Mouse (Mus musculus) spleen, postnatal 10 days (tissue): ENCODE measurements at regions not wholly inside any gene's neighbourhood (a gene's known extent, or its start where the extent isn't known, plus 50 kb on each side); places are given as distances from the start of the nearest gene placed in this dataset.
A peak's percentile ranks its signal among the peaks of the same experiment; 100 is the strongest.

Source experiments
- DNase-seq, 2 experiments: peaks; one replicate each; pipeline ENCODE4 v3.0.0; 2021 to 2022; ENCODE audit warnings: low spot score in 2 of 2

- DNase-seq, result no peak
These were observed 224.5 kb upstream of the Pfn2 start for GRCm38 (mm10) chr3:58072230-58072839.

- no peak for DNase-seq
These were observed 241.7 kb upstream of the Pfn2 start for GRCm38 (mm10) chr3:58089344-58090139.

DNA sequence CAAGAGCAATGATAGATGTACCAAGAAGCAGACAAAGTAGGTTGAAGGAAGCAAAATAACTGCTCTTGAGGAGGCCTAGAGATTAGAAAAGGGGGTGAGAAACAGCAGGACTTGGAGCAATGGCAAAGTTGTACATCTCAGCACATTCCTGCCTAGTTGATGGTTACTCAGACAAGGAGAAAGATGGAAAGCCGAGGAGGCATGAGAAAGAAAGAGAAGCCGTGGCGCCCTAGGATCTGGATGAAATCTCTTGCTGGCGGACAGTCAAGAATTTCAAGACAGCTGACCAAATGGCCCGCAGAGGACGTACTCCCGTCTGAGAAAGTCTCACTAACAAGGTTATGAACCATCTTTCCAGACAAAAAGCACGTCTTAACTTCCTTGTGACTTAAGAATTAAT is 242.5 kb upstream of the Pfn2 start:
- DNase-seq, result no peak

DNA sequence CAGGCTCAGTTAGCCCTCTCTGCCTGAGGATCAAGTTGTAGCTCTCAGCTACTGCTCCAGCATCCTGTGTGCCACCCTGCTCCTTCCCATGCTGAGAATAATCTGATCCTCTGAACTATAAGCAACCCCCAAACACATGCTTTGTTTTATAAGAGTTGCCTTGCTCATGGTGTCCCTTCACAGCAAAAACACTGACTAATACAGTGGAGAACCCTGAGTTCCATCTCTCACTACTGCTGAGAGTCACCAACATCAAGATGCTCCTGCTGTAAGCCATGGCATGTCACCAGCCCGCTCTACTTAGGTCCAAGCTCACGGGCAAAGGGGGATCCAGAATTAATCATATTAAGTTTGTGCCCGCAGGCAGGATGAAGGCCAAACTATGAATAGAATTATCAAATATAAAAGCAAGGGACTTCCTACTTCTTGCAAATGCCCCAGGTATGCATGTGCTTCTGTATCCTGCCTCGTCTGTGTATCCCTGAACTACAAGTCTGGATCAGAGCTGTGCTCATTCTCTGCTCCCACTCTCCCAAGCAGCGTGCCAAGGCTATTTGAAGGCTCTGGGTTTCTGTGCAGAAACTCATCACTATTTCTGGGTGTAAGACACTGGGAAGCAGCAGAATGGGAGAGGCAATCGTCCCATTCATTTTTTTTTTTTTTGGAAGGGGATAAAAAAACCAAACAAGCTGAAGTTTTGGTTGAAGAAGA is 243.7 kb upstream of the Pfn2 start:
- no peak for DNase-seq

DNA sequence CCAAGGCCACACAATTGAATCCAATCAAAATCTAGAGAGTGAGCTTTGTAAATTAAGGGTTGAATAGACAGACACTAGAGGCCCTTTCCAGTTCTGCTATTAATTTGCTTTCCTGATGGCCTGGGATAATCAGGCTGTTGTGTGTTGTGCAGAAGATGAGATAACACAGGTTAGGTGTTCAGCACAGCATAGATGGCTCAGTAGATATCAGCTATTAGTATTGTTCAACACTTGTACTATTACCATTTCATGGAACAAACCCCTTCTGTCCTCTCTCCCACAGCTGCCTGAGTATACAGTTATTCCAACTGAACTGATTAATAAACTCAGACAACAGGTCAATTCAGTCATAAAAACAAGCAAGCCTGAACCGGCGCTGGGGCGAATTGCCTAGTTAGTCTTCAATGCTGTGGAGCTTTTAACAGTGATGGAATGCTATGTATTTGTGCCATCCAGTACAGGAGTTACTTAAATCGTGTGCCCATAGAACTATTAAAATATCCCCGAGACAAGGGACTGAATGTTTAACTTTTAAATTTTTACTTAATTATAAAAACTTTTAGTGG is 263.1 kb upstream of the Pfn2 start:
- DNase-seq, result no peak

GRCm38 (mm10) chr3:58112431-58112856 is 264.6 kb upstream of the Pfn2 start:
- no peak for DNase-seq

DNA sequence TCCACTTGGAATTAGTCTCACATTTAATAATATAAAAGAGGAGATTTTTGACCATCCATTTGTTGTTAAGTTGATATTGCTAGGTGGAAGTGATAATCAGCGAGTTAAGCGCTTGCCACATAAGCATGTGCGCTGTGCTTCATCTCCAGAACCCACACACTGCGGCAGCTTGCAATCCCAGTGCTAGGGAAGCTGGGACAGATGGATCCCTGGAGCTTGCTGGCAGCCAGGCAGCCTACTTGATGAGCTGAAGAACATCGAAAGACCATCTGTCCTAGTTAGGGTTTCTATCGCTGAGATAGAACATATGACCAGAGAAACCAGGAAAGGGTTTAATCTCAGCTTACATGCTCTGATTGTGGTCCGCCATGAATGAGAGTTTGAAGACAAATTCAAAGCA is 266.1 kb upstream of the Pfn2 start:
- DNase-seq, result no peak

DNA sequence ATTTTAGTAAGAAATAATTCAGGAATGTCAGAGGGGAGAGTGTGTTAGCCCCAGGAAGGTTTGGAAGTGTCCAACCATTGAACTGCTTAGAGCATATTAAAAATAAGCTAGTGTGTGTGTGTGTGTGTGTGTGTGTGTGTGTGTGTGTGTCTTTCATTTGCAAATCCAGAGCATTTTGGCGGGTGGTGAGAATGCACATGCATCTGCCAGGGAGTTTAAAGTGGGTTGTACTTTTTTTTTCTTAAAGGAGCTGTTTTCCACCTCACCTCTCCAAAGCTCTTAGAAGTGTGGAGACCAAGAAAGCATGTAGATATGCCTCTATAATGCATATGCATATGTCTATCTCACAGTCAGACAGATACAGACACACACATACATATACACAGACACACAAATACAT is 267.6 kb upstream of the Pfn2 start:
- DNase-seq, result no peak

- no peak for DNase-seq
These were observed 269.0 kb upstream of the Pfn2 start for GRCm38 (mm10) chr3:58116848-58117247.

- DNase-seq, result no peak
These were observed 272.2 kb upstream of the Pfn2 start for GRCm38 (mm10) chr3:58120051-58120450.

DNA sequence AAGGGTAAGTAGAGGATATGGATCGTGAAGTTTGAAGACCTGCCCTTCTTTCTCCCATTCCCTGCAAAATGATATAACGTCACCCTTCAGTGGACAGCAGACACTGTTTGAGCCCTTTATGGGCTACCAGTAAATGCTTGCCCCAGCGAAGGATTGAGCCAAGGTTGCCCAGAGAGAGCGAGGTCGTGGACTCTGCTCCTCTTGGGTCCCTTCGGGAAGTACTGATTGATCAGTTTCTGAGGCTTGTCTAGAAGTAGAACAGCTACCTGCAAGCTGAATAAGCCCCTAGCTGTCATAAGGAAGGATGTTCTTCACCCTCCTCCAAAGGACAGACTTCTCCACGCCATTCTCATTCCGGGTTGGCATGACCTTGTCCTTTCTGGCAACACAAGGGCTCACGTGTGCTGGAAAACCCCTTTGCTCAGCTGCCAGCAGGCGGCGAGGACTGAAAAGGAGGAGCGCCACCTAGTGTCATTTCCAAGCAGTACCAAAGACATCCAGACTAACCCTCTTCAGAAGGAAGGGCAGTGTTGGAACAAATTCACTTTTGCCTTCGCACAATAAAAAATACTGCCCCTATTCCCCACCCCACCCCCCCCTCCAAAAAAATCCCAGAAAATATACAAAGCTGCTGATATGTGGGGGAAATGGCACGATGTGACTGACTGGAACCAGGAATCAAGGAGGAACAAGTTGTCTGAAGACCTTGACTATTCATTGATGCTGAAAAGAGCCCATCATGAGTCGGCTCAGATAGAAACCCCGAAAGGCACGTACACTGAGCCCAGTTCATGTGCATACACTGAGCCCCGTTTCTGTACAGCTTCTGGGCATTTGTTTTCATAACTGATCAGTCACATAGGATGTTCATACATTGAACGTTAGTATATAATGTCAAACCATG is 274.8 kb upstream of the Pfn2 start:
- DNase-seq, result peak; percentile 5 to 59

DNA sequence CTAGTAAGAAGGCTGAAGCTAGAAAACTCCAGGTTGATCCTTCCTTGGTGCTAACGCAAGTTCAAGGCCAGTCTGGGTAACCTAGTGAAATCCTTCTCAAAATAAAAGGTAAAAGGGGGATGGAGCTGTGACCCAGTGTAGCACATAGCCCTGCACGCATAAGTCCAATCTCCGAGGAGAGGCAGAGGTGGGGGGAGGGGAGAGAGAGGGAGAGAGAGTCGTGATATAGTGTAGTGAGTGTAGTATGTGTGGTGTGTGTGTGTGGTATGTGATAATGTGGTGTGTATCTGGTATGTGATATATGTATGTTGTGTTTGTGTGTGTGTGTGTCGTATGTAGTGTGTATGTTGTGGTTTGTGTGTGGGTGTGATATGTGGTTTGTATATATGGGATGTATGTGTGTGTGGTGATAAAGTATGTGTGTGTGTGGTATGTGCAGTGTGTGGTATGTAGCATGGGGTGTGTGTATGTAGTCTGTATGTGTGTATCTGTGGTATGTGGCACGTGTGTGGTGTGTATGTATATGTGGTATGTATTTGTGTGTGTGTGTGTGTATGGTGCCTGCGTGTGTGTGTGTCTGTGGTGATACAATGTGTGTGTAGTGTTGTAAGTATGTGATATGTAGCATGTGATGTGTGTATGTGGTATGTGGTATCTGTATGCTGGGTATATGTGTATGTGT is 275.7 kb upstream of the Pfn2 start:
- DNase-seq, result no peak

DNA sequence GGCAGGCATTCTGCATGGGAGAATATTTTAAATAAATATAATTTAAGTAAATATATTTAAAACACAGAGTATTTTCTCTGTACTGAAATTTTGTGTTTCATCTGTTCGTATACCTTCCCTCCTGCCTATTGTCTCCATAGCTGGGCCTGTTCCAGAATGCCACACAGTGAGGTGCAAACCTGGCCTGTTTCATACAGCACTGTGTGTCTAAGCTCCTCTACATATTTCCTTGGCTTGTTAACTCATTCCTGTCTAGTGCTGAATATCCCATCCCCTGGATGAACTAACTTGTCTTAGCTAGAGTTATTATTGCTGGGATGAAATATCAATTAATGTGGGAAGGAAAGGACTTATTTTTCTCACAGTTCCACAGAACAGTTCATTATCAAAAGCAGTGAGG is 277.0 kb upstream of the Pfn2 start:
- DNase-seq, result no peak

DNA sequence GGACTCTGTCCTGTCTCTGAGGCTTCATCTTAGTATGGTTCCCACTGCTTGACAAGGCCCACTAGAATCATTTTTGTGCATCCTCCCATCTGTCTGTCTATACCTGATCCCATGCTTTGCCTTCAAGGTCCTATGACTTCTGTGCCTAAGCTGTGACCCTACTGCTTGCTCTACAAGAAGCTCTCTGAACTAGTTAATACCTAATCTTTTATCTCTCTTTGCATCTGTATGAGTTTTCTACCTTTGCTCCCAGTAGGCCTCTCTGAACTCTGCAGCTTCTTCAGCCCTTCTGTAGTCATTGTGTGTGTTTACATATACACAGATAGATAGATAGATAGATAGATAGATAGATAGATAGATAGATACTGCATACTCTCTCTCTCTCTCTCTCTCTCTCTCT is 279.1 kb upstream of the Pfn2 start:
- no peak for DNase-seq

DNA sequence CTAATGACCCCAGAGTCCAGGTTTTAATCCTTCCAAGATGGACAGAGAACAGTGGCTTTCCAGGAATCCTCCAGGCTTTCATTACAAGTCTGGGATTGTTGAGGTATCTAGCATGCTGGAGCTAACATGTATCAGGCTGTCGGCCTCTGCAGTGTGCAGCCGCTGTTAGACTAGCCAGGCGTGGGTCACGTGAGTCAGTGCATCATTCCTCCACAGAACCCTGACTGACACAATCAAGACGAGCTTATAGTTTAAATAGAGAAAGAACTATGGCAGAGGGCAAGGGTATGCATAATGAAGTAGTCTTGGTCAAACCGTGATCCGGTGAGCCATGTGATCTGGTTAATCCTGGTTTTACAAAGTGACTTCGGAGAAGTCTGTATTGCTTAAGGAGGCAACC is 280.2 kb upstream of the Pfn2 start:
- no peak for DNase-seq

DNA sequence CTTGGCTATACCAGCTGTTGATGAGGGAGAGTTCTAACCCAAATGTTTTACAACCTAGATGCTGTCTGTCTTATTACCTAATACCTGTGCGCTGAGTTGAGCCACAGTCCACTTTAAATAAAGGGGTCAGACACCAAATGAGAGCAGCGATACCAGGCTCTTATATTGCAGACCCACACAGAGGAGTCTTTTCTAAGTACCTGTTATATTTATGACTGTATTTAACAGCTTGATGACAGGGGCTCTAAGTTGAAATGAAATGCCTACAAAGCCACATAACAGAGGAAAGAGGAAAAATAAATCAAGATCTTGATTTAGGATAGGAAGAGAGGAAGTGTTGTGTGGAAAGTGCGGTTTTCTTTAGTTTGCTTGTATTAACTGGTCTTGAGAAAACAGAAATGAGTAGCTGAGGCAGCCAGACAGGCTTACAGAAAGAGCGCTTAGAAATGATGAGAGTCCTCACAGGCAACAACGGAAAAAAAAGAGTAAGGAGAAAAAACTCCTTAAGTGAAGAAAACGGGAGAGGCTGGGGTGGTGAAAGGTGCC is 281.6 kb upstream of the Pfn2 start:
- no peak for DNase-seq

GRCm38 (mm10) chr3:58135607-58136365 is 278.7 kb upstream of the Tsc22d2 start:
- no peak for DNase-seq

DNA sequence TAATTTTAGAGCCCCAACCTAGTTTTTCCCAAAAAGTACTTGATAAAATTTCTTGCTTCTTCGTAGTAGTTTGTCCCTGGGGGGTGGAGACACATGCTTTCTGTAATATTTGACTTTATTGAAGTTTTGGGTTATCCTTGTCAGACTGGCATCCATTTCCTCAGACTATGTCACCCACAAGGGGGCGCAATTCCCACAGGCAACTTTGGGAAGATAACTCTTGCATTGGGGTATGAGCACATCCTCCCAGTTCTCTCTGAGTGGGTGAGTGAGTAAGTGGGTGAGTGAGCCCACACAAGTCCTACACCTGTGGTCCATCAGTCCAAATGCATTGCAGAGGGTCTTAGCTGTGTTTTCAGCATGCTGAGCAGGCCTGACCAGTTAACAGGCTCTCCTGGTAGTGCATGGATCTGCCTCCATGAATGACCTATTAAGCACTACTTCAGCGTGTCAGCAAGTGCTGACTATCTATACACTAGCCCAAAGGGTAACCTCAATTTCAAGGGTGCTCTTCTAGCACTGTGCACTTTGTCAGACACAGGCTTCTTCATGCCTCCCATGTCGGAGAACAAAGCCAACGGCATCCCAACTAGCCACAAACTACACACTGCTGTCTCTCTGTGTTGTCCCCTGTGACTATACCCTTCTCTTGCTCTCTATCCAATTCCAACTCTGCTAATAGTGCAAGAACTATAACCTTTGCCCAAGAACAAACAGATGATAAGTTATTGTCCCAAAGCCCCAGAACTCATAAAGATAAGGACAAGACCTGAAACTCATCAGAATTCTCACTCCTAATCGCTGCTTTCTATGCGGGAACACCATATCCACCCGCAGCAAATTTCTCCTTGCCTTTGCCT is 275.6 kb upstream of the Tsc22d2 start:
- DNase-seq, result peak; percentile 7 to 57

DNA sequence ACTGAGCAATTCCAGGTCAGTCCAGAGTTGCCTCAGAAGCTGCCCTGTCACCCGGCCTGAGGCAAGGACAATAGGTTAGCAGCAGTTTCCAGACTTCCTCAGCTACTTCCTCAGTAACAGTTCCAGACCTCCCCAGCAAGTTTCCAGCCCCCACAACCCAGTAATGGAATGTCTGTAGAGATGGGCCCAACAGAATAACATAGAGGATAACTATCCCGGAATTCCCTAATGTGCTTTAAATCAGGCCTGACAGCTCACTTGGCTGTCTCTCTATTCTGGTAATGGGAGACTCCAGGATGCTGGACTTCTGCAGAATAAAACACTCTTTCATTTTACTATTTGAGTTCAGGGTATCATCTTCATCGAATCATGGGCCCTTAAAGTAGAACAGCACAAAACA is 268.4 kb upstream of the Tsc22d2 start:
- DNase-seq, result no peak
